In genomic region chr11:35419013-35419412, GRCm38 (mm10) we compare ENCODE assay signal across 26 mouse cellular contexts.
DNase-seq lines count a peak whose midpoint lies in the region; ATAC-seq and TF ChIP-seq lines count a peak whose summit lies in the region.
"Had no signal": no experiment of that assay in that cellular context is flagged by ENCODE, and none has a peak within 500 bp of the region (broad histone marks: within the 10 kb centered on the region; RNA-seq: fewer than 3 reads in every experiment).

No protein-coding gene starts in this region.

- TF ChIP-seq EP300 in liver, postnatal 0 days (IDR thresholded peaks at IDR 0.05; ENCODE audit: low read depth) = no peak

- no peak overlapping the region for H3K9ac ChIP-seq in neural tube, embryonic 14.5 days (replicated peaks; ENCODE audit: low read depth, low read length)
- H3K9ac ChIP-seq in stomach, embryonic 14.5 days (replicated peaks; ENCODE audit: low read depth, low read length) = no peak overlapping the region
- H3K9ac ChIP-seq in liver, postnatal 0 days (replicated peaks) = no peak overlapping the region
- H3K9ac ChIP-seq: embryonic facial prominence, embryonic 15.5 days; forebrain, embryonic 13.5 days; kidney, embryonic 15.5 days; liver, embryonic 15.5 days; lung, embryonic 15.5 days; midbrain, embryonic 15.5 days had no signal

- H3K4me3 ChIP-seq in neural tube, embryonic 14.5 days (ENCODE audit: low read depth, low read length) = no peak overlapping the region
- H3K4me3 ChIP-seq in embryonic facial prominence, embryonic 10.5 days = no peak overlapping the region
- H3K4me3 ChIP-seq in stomach, embryonic 14.5 days (ENCODE audit: low read depth, low read length) = no peak overlapping the region
- H3K4me3 ChIP-seq in liver, postnatal 0 days (ENCODE audit: low read depth, low read length) = no peak overlapping the region
- H3K4me3 ChIP-seq: embryonic facial prominence, embryonic 15.5 days; forebrain, embryonic 13.5 days; kidney, embryonic 15.5 days; liver, embryonic 15.5 days; lung, embryonic 15.5 days; midbrain, embryonic 10.5 days; midbrain, embryonic 15.5 days had no signal

- H3K4me2 ChIP-seq in neural tube, embryonic 14.5 days (ENCODE audit: low read depth, low read length) = no peak overlapping the region
- H3K4me2 ChIP-seq in stomach, embryonic 14.5 days (replicated peaks; ENCODE audit: low read depth, low read length) = no peak overlapping the region
- no peak overlapping the region for H3K4me2 ChIP-seq in liver, postnatal 0 days (ENCODE audit: low read depth, low read length)
- H3K4me2 ChIP-seq: embryonic facial prominence, embryonic 15.5 days; forebrain, embryonic 13.5 days; heart, embryonic 11.5 days; kidney, embryonic 15.5 days; liver, embryonic 15.5 days; lung, embryonic 15.5 days; midbrain, embryonic 15.5 days had no signal

- no peaks in the 10 kb centered on the region for H3K27me3 ChIP-seq in neural tube, embryonic 14.5 days (ENCODE audit: control insufficient read depth, insufficient read depth, low read length)
- H3K27me3 ChIP-seq in embryonic facial prominence, embryonic 10.5 days (replicated peaks; ENCODE audit: low read depth, poor library complexity, severe bottlenecking) = no peaks in the 10 kb centered on the region
- no peaks in the 10 kb centered on the region for H3K27me3 ChIP-seq in stomach, embryonic 14.5 days (ENCODE audit: control insufficient read depth, insufficient read depth, low read length)
- H3K27me3 ChIP-seq in liver, postnatal 0 days (ENCODE audit: insufficient read depth, low read length) = no peaks in the 10 kb centered on the region
- H3K27me3 ChIP-seq: CH12.LX; embryonic facial prominence, embryonic 15.5 days; forebrain, embryonic 13.5 days; kidney, embryonic 15.5 days; liver, embryonic 15.5 days; lung, embryonic 15.5 days had no signal

- no peaks in the 10 kb centered on the region for H3K4me1 ChIP-seq in neural tube, embryonic 14.5 days (ENCODE audit: control insufficient read depth, insufficient read depth, low read length)
- peaks cover 58% of the 10 kb centered on the region for H3K4me1 ChIP-seq in embryonic facial prominence, embryonic 10.5 days
- H3K4me1 ChIP-seq in stomach, embryonic 14.5 days (ENCODE audit: control insufficient read depth, insufficient read depth, low read length) = peaks cover 37% of the 10 kb centered on the region
- no peaks in the 10 kb centered on the region for H3K4me1 ChIP-seq in liver, postnatal 0 days (ENCODE audit: insufficient read depth)
- H3K4me1 ChIP-seq: liver, embryonic 15.5 days had no signal

- no peak for DNase-seq in neural tube, embryonic 10.5 days (ENCODE audit: extremely low spot score, low spot score)
- DNase-seq in embryonic facial prominence, embryonic 10.5 days (ENCODE audit: low spot score) = no peak
- no peak for DNase-seq in liver, postnatal 0 days
- no peak for DNase-seq in adrenal gland, postnatal 10 days
- DNase-seq: adrenal gland, adult 2 months; B cell, adult 2 months; cerebellum, adult 11 months; cerebellum, adult 9-10 months; gastrocnemius, postnatal 14 days; kidney, adult 18-20 months; kidney, postnatal 25 days; right cerebral cortex, adult 18-20 months; spleen, adult 18-20 months had no signal

- H3K9me3 ChIP-seq in neural tube, embryonic 14.5 days (ENCODE audit: control insufficient read depth, low read length) = no peaks in the 10 kb centered on the region
- H3K9me3 ChIP-seq in embryonic facial prominence, embryonic 10.5 days = no peaks in the 10 kb centered on the region
- no peaks in the 10 kb centered on the region for H3K9me3 ChIP-seq in stomach, embryonic 14.5 days (ENCODE audit: control insufficient read depth, low read depth, low read length)
- no peaks in the 10 kb centered on the region for H3K9me3 ChIP-seq in liver, postnatal 0 days (ENCODE audit: low read length)
- H3K9me3 ChIP-seq: embryonic facial prominence, embryonic 15.5 days; forebrain, embryonic 13.5 days; kidney, embryonic 15.5 days; liver, embryonic 15.5 days; lung, embryonic 15.5 days; midbrain, embryonic 10.5 days; midbrain, embryonic 15.5 days had no signal

- WGBS in neural tube, embryonic 14.5 days = 63% methylated on average over 5 of the region's 5 CpGs
- 83% methylated on average over 5 of the region's 5 CpGs for WGBS in embryonic facial prominence, embryonic 10.5 days
- WGBS in stomach, embryonic 14.5 days = 57% methylated on average over 5 of the region's 5 CpGs
- 74% methylated on average over 5 of the region's 5 CpGs for WGBS in liver, postnatal 0 days (ENCODE audit: insufficient replicate concordance)

- H3K27ac ChIP-seq in neural tube, embryonic 14.5 days (ENCODE audit: low read depth, low read length) = 0 out of 2 replicates have a peak overlapping the region, but pooled peaks have one; percentile 22
- H3K27ac ChIP-seq in embryonic facial prominence, embryonic 10.5 days (replicated peaks) = peak overlapping the region; percentile 19; the same call in 1 of the 2 replicates
- peak overlapping the region; percentile 58; the same call in 1 of the 2 replicates for H3K27ac ChIP-seq in stomach, embryonic 14.5 days (ENCODE audit: low read length)
- no peak overlapping the region for H3K27ac ChIP-seq in liver, postnatal 0 days (ENCODE audit: low read depth)
- H3K27ac ChIP-seq: embryonic facial prominence, embryonic 15.5 days; forebrain, embryonic 13.5 days; kidney, embryonic 15.5 days; liver, embryonic 15.5 days; lung, embryonic 15.5 days; midbrain, embryonic 10.5 days; midbrain, embryonic 15.5 days had no signal

- TF ChIP-seq CTCF in liver, postnatal 0 days (IDR thresholded peaks at IDR 0.05; ENCODE audit: low read depth) = no peak

- ATAC-seq in neural tube, embryonic 14.5 days (ENCODE audit: low read depth) = no peak
- no peak for ATAC-seq in stomach, embryonic 14.5 days (ENCODE audit: insufficient number of reproducible peaks, insufficient read depth, low FRiP score, low read depth)
- no peak for ATAC-seq in liver, postnatal 0 days
- no peak for ATAC-seq in cerebellum, adult (ENCODE audit: insufficient number of reproducible peaks, low FRiP score, low TSS enrichment)
- ATAC-seq: forebrain, embryonic 13.5 days; hindbrain, embryonic 16.5 days; midbrain, embryonic 15.5 days had no signal

- no peaks in the 10 kb centered on the region for H3K36me3 ChIP-seq in neural tube, embryonic 14.5 days (ENCODE audit: control insufficient read depth, insufficient read depth, low read length)
- no peaks in the 10 kb centered on the region for H3K36me3 ChIP-seq in embryonic facial prominence, embryonic 10.5 days (replicated peaks)
- H3K36me3 ChIP-seq in stomach, embryonic 14.5 days (ENCODE audit: control insufficient read depth, insufficient read depth, low read length) = no peaks in the 10 kb centered on the region
- H3K36me3 ChIP-seq in liver, postnatal 0 days (replicated peaks; ENCODE audit: insufficient read depth, low read length) = no peaks in the 10 kb centered on the region
- H3K36me3 ChIP-seq: embryonic facial prominence, embryonic 15.5 days; kidney, embryonic 15.5 days; liver, embryonic 15.5 days; lung, embryonic 15.5 days; midbrain, embryonic 10.5 days; midbrain, embryonic 15.5 days had no signal
